Mouse (Mus musculus) limb, embryonic 11.5 days (tissue): ENCODE measurements around the gene Cyth4. TPM values are rescaled to one million over a fixed set of nuclear protein-coding genes. Genes with fewer than 3 reads are reported as not detected.
A peak's percentile ranks its signal among the peaks of the same experiment; 100 is the strongest.

Source experiments
- ATAC-seq: fragments of 200-750 bp; cut with Nextera tagmentation; 2 replicates; pipeline ENCODE4 v1.8.0; 2017; ENCODE audit warnings: low read depth; ENCODE audit not compliant: insufficient number of reproducible peaks, low FRiP score, low TSS enrichment
- DNase-seq: peaks from one replicate; pipeline ENCODE4 v3.0.0-alpha.2; 2015; ENCODE audit warnings: low spot score
- H3K27ac ChIP-seq: fragments of 300-500 bp; sonication (generic); replicated peaks from 2 replicates; pipeline ENCODE4 v1.5.1; 2014; ENCODE audit warnings: low read depth, mild to moderate bottlenecking, low read length
- H3K27me3 ChIP-seq: fragments of 300-500 bp; sonication (generic); 2 replicates; pipeline ENCODE4 v1.6.1; 2014; ENCODE audit warnings: mild to moderate bottlenecking, low read length, mixed read lengths; ENCODE audit not compliant: control insufficient read depth, insufficient read depth
- H3K36me3 ChIP-seq: fragments of 300-500 bp; sonication (generic); 2 replicates; pipeline ENCODE4 v1.6.1; 2014; ENCODE audit warnings: mild to moderate bottlenecking, low read length, moderate library complexity, mixed read lengths; ENCODE audit not compliant: control insufficient read depth, insufficient read depth
- H3K4me1 ChIP-seq: fragments of 300-500 bp; sonication (generic); 2 replicates; pipeline ENCODE4 v1.6.1; 2014; ENCODE audit warnings: low read length, mixed read lengths; ENCODE audit not compliant: control insufficient read depth, insufficient read depth
- H3K4me2 ChIP-seq: fragments of 300-500 bp; sonication (generic); 2 replicates; pipeline ENCODE4 v1.6.1; 2014; ENCODE audit warnings: low read depth, mild to moderate bottlenecking, moderate library complexity; ENCODE audit not compliant: severe bottlenecking
- H3K4me3 ChIP-seq: fragments of 300-500 bp; sonication (generic); 2 replicates; pipeline ENCODE4 v1.5.1; 2014; ENCODE audit warnings: low read depth, low read length
- H3K9ac ChIP-seq: fragments of 300-500 bp; sonication (generic); 2 replicates; pipeline ENCODE4 v1.6.1; 2014; ENCODE audit warnings: mild to moderate bottlenecking, low read length
- H3K9me3 ChIP-seq: fragments of 300-500 bp; sonication (generic); 2 replicates; pipeline ENCODE4 v1.6.1; 2016; ENCODE audit warnings: low read length; ENCODE audit not compliant: control insufficient read depth
- WGBS: fragments of 180-500 bp; shearing (Covaris S2); extraction: QIAGEN DNeasy Blood & Tissue Kit; methylation state at CpG from one replicate; pipeline ENCODE4 v1.1.7; 2014; 5-methylcytosine and 5-hydroxymethylcytosine counted together
- polyA plus RNA-seq: library from polyadenylated mRNA; unstranded; fragments of >200 nt; fragmentation: Nextera tagmentation; extraction: Ambion mirVana; gene quantifications from 2 replicates; pipeline ENCODE4 v1.2.1, GENCODE M21; 2014

The Cyth4 gene
- polyA plus RNA-seq, 1 experiment from 2014 or later, result 2.5 TPM

- no peak for DNase-seq
- Histone ChIP-seq H3K4me2 (no peak overlapping the region), H3K9me3 (no peaks in the 10 kb centered on the region), H3K27me3 (no peaks in the 10 kb centered on the region), H3K4me1 (0 out of 2 replicates have a peak, but pooled peaks cover 3% of the 10 kb centered on the region), H3K4me3 (no peak overlapping the region), H3K9ac (no peak overlapping the region), H3K36me3 (no peaks in the 10 kb centered on the region), H3K27ac (no peak overlapping the region)
- 91% methylated on average over 7 of the region's 7 CpGs for whole genome bisulfite sequencing
- ATAC-seq, result no peak
Measured at GRCm38 (mm10) chr15:78614536-78614935, 17.7 kb downstream of the Cyth4 start.

DNA sequence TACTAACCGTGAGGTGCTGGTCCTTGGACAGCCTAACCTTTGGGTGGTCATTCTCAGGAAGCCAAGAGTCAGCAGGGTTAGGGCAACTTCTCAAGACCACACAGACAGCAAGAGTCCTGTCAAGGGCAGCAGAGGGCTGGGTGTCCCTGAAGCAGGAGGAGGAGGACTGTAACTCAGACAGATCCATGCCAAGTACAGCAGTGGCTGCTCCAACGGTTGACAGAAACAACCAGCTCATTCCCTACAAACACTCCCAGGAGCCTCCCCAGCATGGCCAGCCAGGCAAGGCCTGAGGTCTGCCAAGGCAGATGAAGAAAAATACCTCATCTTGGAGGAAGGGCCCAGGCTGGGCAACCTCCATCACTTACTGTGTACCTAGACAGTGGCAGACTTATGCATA is 20.1 kb downstream of the Cyth4 start:
- Histone ChIP-seq H3K36me3 (no peaks in the 10 kb centered on the region), H3K4me3 (no peak overlapping the region), H3K27ac (no peak overlapping the region), H3K4me2 (no peak overlapping the region), H3K4me1 (no peaks in the 10 kb centered on the region), H3K9ac (no peak overlapping the region), H3K9me3 (no peaks in the 10 kb centered on the region), H3K27me3 (no peaks in the 10 kb centered on the region)
- WGBS, result 91% methylated on average over 2 of the region's 2 CpGs
- no peak for ATAC-seq
- no peak for DNase-seq

DNA sequence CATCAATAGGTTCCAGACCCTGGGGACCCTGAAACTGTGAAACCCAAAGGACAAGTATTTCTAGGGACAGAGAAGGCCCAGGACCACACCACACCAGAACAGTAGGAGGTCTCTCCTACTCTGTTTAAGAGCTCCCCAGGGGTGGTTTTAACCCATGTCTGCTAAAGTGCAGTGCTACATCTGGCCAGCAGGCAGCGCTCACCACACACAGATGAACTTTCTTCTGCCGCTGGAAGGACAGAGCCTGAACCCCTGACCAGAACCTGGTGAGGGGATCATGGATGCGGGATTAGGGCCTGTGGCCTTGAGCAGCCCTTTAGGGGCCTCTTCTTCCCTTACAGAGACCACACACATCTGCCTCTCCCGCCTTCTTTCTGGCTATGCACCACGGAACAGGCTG is 26.6 kb downstream of the Cyth4 start:
- WGBS, result 11% methylated on average over 5 of the region's 5 CpGs
- DNase-seq (peak; percentile 83), ATAC-seq (no peak)
- H3K27me3 ChIP-seq, result no peaks in the 10 kb centered on the region
- H3K4me3 ChIP-seq, result no peak overlapping the region
- H3K4me2 ChIP-seq, result no peak overlapping the region
- H3K36me3 ChIP-seq, result no peaks in the 10 kb centered on the region
- no peaks in the 10 kb centered on the region for H3K4me1 ChIP-seq
- no peak overlapping the region for H3K27ac ChIP-seq
- no peaks in the 10 kb centered on the region for H3K9me3 ChIP-seq
- no peak overlapping the region for H3K9ac ChIP-seq

DNA sequence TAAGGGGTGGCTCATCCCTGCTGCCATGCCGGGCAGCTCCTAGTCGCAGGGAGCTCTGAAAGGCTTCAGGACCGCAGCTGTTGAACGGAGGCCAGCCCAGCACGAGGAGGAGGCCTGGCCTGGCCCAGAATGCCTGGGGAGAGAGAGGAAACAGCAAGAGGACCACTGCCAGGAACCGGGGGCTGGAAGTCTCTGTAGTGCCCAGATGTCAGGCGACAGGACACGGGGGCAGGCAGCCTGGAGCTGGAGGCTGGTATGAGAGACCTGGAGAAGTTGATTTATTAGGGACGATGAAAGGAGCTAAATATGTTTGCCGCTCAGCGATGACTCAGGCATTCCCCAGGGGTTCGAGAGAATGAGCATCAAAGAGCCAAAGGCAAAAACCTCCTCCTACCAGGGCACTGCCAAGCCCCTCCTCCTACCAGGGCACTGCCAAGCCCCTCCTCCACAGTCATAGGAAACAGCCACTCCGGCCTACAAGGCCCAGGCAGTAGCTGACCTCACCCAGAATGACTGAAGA is 27.6 kb downstream of the Cyth4 start:
- no peaks in the 10 kb centered on the region for H3K27me3 ChIP-seq
- H3K4me3 ChIP-seq, result no peak overlapping the region
- no peak overlapping the region for H3K9ac ChIP-seq
- no peaks in the 10 kb centered on the region for H3K4me1 ChIP-seq
- DNase-seq, result no peak
- no peak for ATAC-seq
- WGBS, result 59% methylated on average over 13 of the region's 13 CpGs
- H3K9me3 ChIP-seq, result no peaks in the 10 kb centered on the region
- H3K36me3 ChIP-seq, result no peaks in the 10 kb centered on the region
- no peak overlapping the region for H3K4me2 ChIP-seq
- H3K27ac ChIP-seq, result no peak overlapping the region

DNA sequence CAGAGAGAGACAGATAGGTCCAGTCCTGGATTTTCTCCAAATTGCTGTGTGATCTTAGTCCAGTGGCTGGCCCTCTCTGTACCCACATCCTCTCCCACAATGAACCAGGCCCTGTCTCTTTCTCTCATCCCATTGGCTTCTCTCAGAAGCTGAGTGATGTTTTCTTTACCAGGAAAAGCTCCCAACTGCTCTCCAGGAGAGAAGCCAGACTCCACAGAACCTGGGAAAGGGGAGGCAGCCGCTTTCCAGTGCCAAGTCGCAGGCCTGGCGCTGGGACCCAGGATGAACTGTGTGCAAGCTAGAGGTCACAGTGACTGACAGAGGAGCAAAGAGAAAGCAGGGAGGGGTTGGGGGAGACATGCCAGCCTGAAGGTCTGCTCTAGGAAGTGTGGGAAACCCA is 28.1 kb downstream of the Cyth4 start:
- H3K9ac ChIP-seq, result no peak overlapping the region
- H3K36me3 ChIP-seq, result no peaks in the 10 kb centered on the region
- no peak overlapping the region for H3K4me2 ChIP-seq
- WGBS, result 81% methylated on average over 3 of the region's 3 CpGs
- ATAC-seq, result no peak
- no peaks in the 10 kb centered on the region for H3K4me1 ChIP-seq
- no peak overlapping the region for H3K4me3 ChIP-seq
- H3K27me3 ChIP-seq, result no peaks in the 10 kb centered on the region
- H3K9me3 ChIP-seq, result no peaks in the 10 kb centered on the region
- DNase-seq, result no peak
- no peak overlapping the region for H3K27ac ChIP-seq

DNA sequence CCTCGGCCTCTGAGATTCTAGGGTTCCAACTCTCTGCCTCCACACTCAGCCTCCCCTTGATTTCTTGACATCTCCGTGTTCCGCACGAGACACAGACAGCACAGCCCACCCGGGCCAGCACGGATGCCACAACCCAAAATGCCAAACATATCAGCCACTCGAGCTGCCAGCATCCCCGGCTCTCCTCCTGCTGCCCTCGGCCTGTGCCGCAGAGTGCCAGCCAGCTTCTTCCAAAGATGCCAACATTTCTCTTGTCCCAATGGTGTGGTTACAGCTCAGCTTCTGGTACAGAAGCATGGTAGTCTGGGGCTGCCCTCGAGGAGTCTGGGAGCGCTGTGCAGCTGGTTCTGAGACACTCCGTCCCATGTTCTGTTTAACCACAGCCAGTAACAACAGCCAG is 29.4 kb downstream of the Cyth4 start:
- no peaks in the 10 kb centered on the region for H3K4me1 ChIP-seq
- H3K27ac ChIP-seq, result no peak overlapping the region
- no peaks in the 10 kb centered on the region for H3K27me3 ChIP-seq
- H3K36me3 ChIP-seq, result no peaks in the 10 kb centered on the region
- DNase-seq (no peak), ATAC-seq (no peak)
- no peak overlapping the region for H3K9ac ChIP-seq
- H3K4me3 ChIP-seq, result no peak overlapping the region
- no peak overlapping the region; the same call in 1 of the 2 replicates for H3K4me2 ChIP-seq
- H3K9me3 ChIP-seq, result no peaks in the 10 kb centered on the region
- 87% methylated on average over 13 of the region's 13 CpGs for WGBS

DNA sequence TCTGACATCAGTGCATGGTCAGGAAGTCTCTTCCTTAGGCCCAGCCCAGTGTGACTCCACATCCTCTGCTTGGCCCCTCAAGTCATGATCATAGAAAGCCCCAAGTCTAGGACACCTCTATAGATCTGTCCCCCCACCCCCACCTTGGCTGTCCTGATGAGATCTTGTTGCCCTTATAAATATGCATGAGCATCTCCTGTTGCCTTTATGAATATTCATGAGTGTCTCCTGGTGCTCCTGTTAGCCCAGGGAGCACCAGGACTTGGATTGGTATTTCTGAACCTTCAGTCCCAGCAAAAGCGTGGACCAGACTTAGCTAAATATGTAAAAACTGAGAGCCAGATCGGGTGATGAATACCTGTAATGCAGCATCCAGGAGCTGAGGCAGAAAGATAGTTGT is 35.5 kb downstream of the Cyth4 start:
- DNase-seq (no peak), ATAC-seq (no peak)
- WGBS, result 70% methylated on average over 2 of the region's 2 CpGs
- Histone ChIP-seq H3K9ac (no peak overlapping the region), H3K4me3 (no peak overlapping the region), H3K9me3 (no peaks in the 10 kb centered on the region), H3K4me1 (peaks cover 7% of the 10 kb centered on the region; the same call in 1 of the 2 replicates), H3K4me2 (no peak overlapping the region), H3K27ac (no peak overlapping the region), H3K36me3 (no peaks in the 10 kb centered on the region), H3K27me3 (no peaks in the 10 kb centered on the region)

DNA sequence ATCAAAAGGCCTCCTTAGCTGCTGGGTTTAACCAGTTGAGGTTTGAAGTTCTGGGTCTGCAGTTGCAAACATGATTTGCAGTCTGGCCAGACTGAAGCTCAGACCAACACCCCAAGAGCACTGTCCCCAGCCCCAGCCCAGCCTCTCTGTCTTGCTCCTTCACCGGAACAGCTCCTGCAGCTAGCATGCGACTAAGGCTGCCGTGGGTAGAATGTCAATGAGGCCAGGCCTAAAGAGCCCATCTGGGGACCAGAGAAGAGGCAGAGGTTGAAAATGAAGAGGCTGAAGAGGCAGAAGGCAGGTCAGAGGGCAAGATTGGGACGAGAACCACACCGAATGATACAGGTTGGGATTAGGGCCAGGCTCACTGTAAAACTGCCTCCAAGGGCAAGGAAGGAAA is 36.6 kb downstream of the Cyth4 start:
- no peak overlapping the region for H3K9ac ChIP-seq
- ATAC-seq (no peak), DNase-seq (no peak)
- H3K36me3 ChIP-seq, result no peaks in the 10 kb centered on the region
- H3K27me3 ChIP-seq, result 0 out of 2 replicates have a peak, but pooled peaks cover 2% of the 10 kb centered on the region
- no peaks in the 10 kb centered on the region for H3K9me3 ChIP-seq
- WGBS, result 75% methylated on average over 5 of the region's 5 CpGs
- H3K4me2 ChIP-seq, result no peak overlapping the region
- H3K4me3 ChIP-seq, result no peak overlapping the region
- H3K27ac ChIP-seq, result no peak overlapping the region
- peaks cover 7% of the 10 kb centered on the region; the same call in 1 of the 2 replicates for H3K4me1 ChIP-seq

- no peak overlapping the region for H3K27ac ChIP-seq
- no peak overlapping the region for H3K4me3 ChIP-seq
- H3K4me2 ChIP-seq, result no peak overlapping the region
- H3K9me3 ChIP-seq, result no peaks in the 10 kb centered on the region
- no peak overlapping the region for H3K9ac ChIP-seq
- 0 out of 2 replicates have a peak, but pooled peaks cover 2% of the 10 kb centered on the region for H3K27me3 ChIP-seq
- 28% methylated on average over 10 of the region's 10 CpGs for WGBS
- no peaks in the 10 kb centered on the region for H3K36me3 ChIP-seq
- H3K4me1 ChIP-seq, result peaks cover 7% of the 10 kb centered on the region; the same call in 1 of the 2 replicates
- DNase-seq, result peak; percentile 82
- ATAC-seq, result peak; percentile 82
Measured at GRCm38 (mm10) chr15:78634095-78634737, 37.4 kb downstream of the Cyth4 start.
